Mouse (Mus musculus): ENCODE measurements around the gene Ptprg. TPM values are rescaled to one million over a fixed set of nuclear protein-coding genes. Genes with fewer than 3 reads are reported as not detected.

The Ptprg gene
- total RNA-seq, 1 experiment from 2014 or later, result not detected

DNA sequence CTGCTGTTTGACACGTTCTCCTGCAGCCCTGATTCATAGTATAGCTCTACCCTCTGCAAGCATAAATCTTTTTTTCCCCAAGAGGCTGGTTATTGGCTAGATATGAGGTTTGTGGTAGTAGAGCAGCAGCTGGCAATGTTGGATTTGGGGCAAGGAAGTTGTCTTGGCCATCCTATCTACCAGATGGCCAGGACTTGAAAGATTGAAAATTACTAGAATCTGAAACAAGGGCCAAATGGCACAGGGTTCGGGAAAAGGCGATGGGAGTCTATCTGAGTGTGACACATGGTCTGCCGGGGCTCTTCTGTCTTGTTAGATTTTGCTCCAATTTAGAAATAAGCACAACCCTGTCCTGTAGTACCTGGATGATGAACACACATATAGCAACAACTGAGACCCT is 531.7 kb downstream of the Ptprg start:
- ATAC-seq (ENCODE audit: extremely low read depth, insufficient number of reproducible peaks, low FRiP score, poor library complexity, severe bottlenecking), result no peak

DNA sequence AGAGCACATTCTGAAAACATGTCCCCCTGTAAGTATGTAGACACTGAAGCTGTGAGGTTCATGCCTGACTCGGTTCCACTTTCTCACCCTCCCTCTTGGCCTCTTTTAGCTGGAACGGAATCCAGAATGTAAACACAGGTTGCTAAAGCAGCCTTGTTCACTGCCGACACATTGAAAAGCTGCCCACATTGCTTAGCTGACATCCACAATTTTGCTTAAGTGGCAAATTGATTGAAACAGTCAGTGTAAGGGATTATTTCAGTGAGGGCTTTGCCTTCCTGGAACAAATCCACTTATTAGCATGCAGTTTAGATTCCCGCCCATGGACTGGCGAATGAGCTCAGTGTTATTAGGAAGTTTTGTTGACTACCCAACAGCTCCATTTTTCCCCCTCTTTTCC is 532.8 kb downstream of the Ptprg start:
- ATAC-seq (ENCODE audit: extremely low read depth, insufficient number of reproducible peaks, low FRiP score, poor library complexity, severe bottlenecking), result no peak

DNA sequence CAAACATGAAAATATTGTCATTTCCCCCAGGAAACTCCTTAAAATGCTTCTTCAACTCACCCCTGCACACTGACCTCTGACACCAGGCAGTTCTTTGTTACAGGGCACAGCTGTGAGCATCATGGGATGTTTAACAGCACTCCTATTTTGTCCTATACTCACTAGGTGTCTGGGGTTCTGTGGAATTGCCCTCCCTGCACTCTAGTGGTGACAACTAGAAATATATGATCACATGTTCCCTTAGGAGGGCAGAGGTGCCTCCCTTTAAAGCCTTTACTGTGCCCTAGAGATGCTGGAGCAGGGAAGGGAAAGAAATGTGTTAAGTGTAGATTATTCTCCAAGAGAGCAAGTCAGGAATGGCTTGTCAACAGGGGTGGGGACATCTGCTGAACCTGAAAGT is 536.6 kb downstream of the Ptprg start:
- no peak for ATAC-seq (ENCODE audit: extremely low read depth, insufficient number of reproducible peaks, low FRiP score, poor library complexity, severe bottlenecking)

DNA sequence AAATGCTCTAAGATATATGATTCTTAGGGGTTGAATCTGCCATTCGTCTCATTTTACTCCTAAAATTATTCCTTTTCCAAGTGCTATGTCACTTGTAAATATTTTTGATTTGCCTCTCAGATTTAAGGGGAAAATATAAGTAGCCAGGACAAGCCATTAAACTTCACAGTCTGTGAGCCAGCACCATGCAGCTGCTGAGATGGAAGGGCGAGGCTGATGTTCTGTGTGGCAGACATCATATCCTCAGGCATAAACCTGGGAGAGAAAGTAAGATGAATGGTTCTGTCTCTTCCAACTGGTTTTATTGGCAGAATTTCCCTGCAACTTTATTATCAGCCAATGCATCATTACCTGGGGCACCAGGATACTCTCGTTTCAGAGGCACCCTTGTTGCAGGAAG is 538.4 kb downstream of the Ptprg start:
- no peak for ATAC-seq (ENCODE audit: extremely low read depth, insufficient number of reproducible peaks, low FRiP score, poor library complexity, severe bottlenecking)

DNA sequence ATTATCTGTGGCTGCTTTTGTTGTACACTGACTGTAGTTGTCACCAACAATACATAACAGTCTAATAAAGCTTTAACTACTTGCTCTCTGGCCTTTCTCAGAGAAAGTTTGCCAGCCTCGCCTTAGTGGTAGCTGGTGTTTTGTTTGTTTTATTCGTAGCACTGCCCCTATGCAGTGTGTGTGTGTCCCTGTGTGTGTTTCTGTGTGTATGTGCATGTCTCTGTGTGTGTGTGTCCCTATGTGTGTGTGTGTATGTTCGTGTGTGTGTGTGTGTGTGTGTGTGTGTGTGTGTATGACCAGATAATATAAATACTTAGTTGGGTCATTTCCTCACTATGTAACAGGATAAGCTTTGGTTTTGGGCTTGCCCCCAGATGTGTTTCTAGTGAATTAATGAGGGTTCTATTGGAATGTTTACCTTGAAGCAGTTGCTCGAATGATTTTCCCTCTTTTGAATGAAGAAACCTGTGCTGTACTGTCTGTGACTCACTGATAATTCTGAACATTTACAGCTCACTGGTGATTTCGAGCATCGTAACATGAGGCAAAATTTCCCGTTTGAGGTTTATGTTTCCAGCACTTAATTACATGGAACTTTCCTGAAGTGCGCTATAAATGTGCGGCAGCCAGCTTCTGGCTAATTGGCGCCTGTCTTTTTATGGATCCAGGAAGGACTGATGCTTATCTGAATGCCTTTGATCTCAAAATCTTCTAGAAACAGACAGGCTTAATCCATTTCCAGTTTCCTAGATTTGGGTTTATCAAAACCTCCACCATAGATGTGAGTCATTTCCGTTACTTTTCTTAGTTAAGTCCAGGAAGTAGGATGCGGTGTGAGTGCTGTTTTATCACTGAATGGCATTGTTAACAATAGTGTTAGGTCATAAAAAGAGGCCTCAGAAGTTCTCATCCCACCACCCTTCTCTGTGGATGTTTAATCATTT is 546.3 kb downstream of the Ptprg start:
- no peak for ATAC-seq (ENCODE audit: extremely low read depth, insufficient number of reproducible peaks, low FRiP score, poor library complexity, severe bottlenecking)

DNA sequence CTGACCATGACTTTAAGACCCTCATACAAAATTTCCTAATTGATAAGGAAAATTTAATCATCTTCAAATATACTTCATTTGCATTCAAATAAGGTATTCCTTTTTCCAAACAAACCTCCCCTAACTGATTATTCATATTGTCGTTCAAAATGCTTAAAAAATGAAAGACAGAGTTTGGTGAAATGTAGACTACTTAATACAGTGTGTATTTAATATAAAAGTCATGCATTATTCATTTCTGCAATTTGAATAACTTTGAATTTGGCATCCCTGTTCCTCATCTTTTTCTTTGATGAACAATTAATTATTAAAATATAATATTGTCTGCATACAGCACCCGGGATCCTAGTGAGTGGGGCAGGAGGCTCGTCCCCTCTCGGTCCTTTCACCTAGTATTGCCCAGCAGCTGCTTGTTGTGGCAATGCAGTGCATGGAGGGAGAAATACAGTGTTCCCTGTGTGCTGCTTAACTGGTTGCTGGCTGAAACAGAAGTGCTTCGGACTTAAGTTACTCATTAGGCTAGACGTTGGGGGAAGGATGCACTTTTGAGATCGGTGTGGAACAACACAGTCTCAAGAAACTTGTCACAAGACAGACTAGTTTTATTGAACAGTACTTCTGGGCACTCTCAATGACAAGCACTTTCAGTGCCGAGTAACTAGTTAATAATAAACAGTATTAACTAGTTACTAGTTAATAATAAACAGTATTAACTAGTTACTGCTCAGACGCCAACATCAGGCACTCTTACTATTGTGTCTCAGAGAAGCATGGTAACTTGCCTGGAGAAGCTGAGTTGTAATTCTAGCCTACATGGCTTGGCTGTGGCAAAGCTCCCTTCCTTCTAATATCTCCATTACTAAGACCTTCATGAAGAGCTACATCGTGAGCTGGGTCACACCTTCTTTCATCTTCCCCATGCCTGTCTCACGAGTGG is 549.3 kb downstream of the Ptprg start:
- no peak for ATAC-seq (ENCODE audit: extremely low read depth, insufficient number of reproducible peaks, low FRiP score, poor library complexity, severe bottlenecking)

DNA sequence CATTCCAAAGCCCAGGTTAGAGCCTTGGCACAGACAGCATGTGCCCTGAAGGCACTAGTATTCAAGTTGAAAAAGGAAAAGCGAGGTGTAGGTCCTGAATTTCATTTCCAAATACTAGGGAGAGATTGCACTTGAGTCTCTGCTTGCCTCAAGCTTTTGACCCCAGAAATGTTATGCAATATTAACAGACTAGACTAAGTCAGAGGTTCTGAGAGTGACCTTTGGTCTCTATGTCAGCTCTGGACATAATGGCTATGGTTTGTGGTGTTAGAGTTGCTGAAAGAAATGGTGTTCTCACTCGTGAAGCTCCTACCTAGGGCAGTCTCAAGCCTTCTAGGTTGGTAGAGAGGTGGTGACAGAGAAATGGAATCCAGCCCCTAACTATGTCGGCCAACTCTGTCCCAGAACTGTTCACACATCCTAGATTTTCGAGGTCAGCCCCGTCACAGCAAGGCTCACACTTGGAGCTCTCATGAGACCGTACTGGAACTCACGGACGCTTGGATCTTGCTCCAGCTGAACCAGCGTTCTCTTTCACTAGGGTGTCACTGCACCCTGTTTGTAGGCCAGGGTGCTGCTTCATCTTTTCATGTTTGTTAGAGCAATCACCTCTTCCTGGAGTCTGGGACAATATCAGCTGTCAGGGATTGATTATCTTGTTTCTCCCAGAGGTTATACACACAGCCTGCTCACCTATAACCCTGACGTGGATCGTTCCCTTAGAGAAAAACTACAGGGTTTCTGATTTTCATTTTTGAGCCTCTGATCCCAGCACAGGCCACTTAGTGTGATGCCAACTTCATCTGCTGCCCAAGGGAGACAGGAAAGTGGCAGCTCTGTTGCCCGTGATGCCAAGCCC is 551.2 kb downstream of the Ptprg start:
- ATAC-seq (ENCODE audit: extremely low read depth, insufficient number of reproducible peaks, low FRiP score, poor library complexity, severe bottlenecking), result no peak

DNA sequence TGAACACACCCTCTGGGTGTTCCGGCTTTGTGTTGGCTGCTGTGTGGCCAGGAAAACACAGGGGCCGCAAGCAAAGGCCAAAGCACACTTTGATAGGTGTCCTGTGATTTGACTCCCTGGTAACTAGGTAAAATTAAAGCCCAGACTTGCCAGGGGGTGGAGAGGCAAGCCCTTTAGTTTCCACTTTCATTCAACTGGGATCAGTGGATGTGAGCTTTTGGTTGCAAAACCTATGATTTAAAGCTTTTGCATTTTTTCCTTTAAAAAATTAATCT is 551.8 kb downstream of the Ptprg start:
- no peak for ATAC-seq (ENCODE audit: extremely low read depth, insufficient number of reproducible peaks, low FRiP score, poor library complexity, severe bottlenecking)

DNA sequence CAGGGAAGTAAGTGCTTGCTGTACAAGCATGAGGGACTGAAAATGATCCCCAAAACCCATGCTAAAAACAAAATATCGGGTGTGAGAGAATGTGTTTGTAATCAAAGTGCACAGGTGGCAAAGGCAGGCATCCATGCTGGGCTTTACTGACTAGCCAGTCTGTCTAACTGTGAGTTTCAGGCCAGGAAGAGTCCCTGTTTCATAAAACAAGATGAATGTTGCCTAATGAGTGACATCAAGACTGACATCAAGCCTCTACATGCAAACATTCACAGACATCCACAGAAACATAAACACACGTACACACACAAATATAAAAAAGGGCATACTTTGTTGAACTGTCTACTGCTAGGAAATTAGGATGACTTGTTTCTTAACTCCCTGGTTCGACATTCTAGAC is 552.3 kb downstream of the Ptprg start:
- ATAC-seq (ENCODE audit: extremely low read depth, insufficient number of reproducible peaks, low FRiP score, poor library complexity, severe bottlenecking), result no peak

DNA sequence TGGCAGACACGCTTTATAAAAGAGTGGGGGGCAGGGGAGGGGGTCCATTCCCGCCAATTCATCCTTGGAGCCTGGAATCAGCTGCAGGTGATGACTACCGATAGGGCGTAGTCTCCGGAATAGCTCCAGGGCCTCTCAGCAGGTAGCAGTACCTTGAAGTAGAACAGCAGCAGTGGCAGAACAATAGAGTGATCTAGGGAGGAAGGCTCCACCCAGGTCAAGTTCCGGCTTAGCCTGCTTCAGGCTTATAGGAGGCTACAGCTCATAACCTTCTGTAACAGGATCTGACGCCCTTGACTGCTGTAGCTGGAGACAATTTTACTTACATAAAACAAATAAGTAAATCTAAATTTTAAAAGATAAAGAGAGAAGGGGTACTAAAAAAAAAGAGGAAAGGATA is 554.1 kb downstream of the Ptprg start:
- ATAC-seq (ENCODE audit: extremely low read depth, insufficient number of reproducible peaks, low FRiP score, poor library complexity, severe bottlenecking), result no peak

DNA sequence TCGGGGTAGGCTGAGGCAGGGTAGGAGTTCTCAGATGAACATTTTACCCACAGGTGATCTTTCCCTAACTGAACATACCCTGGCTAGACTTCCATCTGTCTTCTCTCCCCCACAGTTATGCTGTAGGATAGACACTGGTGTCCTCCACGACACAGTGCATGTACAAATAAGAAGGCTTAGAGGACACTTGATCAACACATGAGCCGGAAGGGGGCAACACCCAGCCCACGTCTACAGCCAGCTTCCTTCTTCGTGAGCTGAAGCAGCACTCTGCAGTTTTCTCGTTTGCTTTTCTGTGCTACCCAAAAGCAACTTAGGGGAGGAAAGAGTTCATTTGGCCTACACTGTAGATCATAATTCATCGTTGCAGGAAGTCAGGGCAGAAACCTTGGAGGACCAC is 554.7 kb downstream of the Ptprg start:
- ATAC-seq (ENCODE audit: extremely low read depth, insufficient number of reproducible peaks, low FRiP score, poor library complexity, severe bottlenecking), result no peak

DNA sequence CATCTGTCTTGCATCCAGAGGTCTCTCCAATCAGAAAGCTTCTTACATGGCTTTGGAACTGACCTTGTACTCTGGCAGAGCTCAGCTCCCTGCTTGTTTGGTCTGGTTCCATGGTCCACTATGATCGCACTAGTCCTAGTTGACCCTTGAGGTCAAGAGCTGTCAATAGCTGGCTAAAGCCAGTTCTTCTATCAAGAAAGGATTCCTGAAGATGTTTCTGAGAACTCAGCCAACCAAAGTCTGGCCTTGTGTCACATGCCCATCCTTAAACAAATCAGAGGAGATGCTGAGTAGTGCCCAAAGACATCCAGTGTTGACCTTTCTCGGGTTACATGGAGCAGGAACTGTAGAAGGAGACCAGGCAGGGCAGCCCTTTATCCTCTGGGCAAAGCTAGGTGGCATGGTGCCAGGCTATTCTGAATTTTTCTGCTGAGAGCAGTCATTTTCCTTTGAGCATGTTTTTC is 559.2 kb downstream of the Ptprg start:
- no peak for ATAC-seq (ENCODE audit: extremely low read depth, insufficient number of reproducible peaks, low FRiP score, poor library complexity, severe bottlenecking)

DNA sequence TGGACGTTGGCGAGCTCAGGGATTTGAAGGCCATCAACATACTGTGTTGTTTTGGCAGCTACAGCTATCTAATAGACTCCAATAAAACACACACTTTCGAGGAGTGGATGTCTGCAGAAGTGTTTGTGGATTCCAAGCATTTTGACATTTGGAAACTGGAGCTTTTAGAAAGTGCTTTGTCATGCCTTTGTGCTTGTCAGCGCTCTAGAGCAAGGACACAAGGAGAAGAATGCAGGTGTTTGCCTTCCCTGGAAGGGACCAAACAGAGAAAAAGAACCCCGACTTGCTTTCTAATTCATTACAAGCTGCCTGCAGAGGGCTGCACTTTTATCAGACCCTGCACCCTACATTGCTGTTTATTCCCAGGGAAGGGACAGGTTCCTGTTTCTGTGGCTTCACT is 560.0 kb downstream of the Ptprg start:
- ATAC-seq (ENCODE audit: extremely low read depth, insufficient number of reproducible peaks, low FRiP score, poor library complexity, severe bottlenecking), result no peak

DNA sequence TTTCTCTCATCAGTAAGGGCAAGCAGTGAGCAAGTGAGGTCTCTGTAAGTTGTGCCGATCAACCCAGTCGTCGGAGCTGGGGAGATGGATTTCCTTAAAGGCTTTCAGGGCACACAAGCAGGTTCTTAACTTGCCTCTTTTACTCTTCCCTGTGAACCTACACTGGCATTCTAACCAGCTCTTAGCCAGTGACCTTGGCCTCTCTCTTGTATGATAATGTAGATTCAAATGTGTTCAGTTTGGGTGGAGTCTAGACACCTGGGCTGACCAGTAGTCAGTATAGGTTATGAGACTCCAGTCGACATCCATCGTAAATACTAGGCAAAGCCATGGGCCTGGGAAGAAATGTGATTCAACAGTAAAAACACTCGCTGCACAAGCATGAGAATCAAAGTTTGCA is 560.7 kb downstream of the Ptprg start:
- no peak for ATAC-seq (ENCODE audit: extremely low read depth, insufficient number of reproducible peaks, low FRiP score, poor library complexity, severe bottlenecking)

DNA sequence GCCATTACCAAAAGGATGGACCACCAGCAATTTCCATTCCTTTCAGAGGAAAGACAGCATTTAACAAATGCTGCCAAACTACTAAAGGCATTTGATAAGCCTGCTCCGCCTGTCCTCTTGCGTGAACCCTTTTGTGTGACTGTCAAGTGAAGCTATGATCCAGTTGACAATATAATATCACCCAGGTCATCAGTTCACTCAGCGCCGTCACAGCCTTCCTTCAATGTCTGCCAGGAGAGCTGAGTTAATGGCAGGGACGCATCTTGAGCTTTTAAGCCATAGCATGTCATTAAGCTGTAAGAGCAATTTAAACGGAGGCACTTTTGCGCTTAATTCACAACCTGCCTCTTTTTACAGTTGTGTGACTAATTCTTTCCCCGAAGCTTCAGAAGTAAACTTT is 565.9 kb downstream of the Ptprg start:
- no peak for ATAC-seq (ENCODE audit: extremely low read depth, insufficient number of reproducible peaks, low FRiP score, poor library complexity, severe bottlenecking)

DNA sequence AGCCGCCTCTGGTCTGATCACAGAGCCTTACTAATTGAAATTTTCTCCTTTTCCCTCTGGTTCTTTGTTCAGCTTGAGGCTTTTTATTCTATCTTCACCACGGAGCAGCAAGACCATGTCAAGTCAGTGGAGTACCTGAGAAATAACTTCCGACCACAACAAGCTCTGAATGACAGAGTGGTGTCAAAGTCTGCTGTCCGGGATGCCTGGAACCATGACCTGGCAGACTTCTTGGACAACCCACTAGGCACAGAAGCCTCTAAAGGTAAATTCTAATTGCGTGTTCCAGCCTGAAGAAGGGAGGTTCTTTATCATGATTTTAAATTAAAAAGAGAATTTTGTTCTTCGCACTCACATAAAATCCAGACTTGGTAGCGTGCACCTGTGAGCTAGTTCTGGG is 568.6 kb downstream of the Ptprg start:
- ATAC-seq (ENCODE audit: extremely low read depth, insufficient number of reproducible peaks, low FRiP score, poor library complexity, severe bottlenecking), result no peak

DNA sequence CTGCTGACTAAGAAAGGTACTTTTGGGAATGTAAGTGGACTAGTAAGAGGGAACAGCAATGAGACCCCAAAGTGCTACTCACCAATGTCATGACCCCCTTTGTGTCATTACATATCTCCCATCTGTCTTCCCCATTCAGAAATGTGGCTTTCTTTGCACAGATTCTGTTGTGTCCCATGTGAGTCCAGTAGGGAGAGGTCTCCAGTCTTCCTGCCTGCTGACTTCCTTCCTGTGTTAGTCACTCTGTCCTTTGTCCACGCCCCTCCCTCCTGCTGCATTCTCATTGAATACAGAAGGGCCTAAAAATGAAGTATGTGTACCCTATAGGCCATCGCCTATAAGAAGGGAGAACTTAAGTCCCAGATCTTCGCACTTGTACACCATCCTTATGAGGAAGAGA is 571.4 kb downstream of the Ptprg start:
- no peak for ATAC-seq (ENCODE audit: extremely low read depth, insufficient number of reproducible peaks, low FRiP score, poor library complexity, severe bottlenecking)

DNA sequence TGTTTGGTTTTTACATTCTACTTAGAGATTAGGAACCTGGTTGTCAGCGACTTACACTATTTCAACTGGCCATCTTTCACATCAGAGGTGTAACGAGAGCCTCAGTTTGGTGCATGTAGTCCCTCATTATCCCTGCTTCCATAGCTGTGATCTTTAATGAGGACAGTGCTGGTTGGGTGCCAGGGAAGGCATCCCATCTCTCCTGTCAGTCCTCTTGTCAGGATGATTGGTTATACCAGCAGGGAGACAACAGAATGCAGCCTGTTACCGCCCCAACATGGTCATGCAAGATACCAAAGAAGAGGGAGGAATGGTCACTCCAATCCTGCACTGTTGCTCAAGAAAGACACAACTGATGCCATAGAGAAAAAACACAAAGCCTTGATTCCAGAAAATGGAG is 574.6 kb downstream of the Ptprg start:
- no peak for ATAC-seq (ENCODE audit: extremely low read depth, insufficient number of reproducible peaks, low FRiP score, poor library complexity, severe bottlenecking)

DNA sequence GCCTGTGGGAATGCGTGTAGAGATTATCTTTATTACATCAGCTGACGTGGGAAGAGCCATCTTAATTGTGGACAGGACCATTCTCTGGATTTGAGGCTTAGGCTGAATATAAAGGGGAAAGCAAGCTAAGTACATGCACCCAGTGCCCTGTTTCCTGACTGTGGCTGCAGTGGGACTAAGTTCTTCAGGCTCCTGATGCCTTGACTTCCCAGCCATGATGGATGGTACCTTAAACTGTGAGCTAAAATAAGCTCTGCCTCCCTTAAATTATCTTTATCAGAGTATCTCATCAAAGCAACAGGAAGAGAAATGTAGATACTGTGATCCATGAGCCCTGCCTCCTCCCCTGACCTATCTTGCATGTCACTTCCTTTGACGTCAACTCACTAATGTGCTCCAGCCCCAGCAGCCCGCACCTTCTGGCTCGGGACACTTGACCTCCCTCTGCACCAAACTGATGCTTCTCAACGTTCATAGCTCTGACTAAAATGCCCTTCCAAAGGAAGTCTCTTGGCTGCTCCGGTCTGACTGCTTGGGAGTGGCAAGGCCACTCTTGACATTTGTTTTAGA is 578.8 kb downstream of the Ptprg start:
- ATAC-seq (ENCODE audit: extremely low read depth, insufficient number of reproducible peaks, low FRiP score, poor library complexity, severe bottlenecking), result no peak

All from neutrophil, adult 5-6 weeks (primary cell).